Mouse (Mus musculus) lung, adult 2 months (tissue): ENCODE results near the gene Trpv3.

Source experiments
- CTCF ChIP-seq: fragments of 200-500 bp; IDR thresholded peaks from 2 replicates; pipeline ENCODE4 v1.5.1; 2011; ENCODE audit warnings: mild to moderate bottlenecking, low read length, control low read depth; ENCODE audit not compliant: insufficient read depth
- POLR2A ChIP-seq: fragments of 200-500 bp; IDR thresholded peaks from 2 replicates; pipeline ENCODE4 v1.6.1; 2011; ENCODE audit warnings: low read depth, mild to moderate bottlenecking, control low read depth, low read length, borderline replicate concordance; ENCODE audit errors: extremely low read depth

GRCm38 (mm10) chr11:73267267-73267666 lies at the start of gene Trpv3:
- no peak for TF ChIP-seq CTCF
- no peak for TF ChIP-seq POLR2A
